Mouse (Mus musculus): ENCODE results near the gene Olfr201. TPM values are rescaled to one million over a fixed set of nuclear protein-coding genes. Genes with fewer than 3 reads are reported as not detected.
"Not testable (repeated sequence)": the region's sequence is repeated elsewhere in the genome, so short reads cannot be mapped to it uniquely, and the experiment has no call there.

Gene Olfr201
- not detected in 2 replicates for polyA plus RNA-seq (2012; ENCODE audit: insufficient read depth, insufficient read length, missing spikeins)

DNA sequence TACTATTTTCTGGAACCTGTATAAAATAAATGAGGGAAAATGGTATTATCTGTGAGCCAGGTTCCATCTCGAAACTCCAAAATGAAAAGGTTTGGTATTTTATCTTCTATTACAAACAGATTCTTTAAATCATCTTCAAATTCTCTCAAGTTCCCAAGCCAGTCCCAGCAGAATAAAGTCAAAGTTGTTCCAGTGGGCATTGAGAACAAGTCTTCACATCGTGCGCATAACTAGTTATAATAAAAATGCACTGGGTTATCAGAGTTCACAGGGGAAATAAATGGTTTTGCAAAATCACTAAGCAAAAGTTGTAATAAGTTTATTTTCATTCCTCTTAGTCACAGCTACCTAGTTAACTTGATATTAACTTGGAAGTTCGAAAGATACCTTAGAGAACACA, at the start of gene Olfr201:
Gene Olfr201, minus strand, starts transcription at position 101 of the 400 bp plus-strand sequence.
- not testable (repeated sequence) for H3K4me1 ChIP-seq (ENCODE audit: control insufficient read depth, insufficient read depth, insufficient read length, low read length); H3K27ac ChIP-seq (replicated peaks; ENCODE audit: low read depth, low read length); H3K4me3 ChIP-seq (ENCODE audit: insufficient read depth, low read depth, low read length)

- H3K4me3 ChIP-seq (ENCODE audit: insufficient read depth, low read depth, low read length), result no peak within 1 kb of the TSS
- H3K4me1 ChIP-seq (ENCODE audit: control insufficient read depth, insufficient read depth, insufficient read length, low read length), result no peaks in the 10 kb centered on the region
- H3K27ac ChIP-seq (replicated peaks; ENCODE audit: low read depth, low read length), result no peak within 1 kb of the TSS
Observed at GRCm38 (mm10) chr16:59318148-59318547, 45.7 kb upstream of the Olfr201 start, which contains the start of gene Olfr204. Gene Olfr204 (minus strand): TSS chr16:59318248.

DNA sequence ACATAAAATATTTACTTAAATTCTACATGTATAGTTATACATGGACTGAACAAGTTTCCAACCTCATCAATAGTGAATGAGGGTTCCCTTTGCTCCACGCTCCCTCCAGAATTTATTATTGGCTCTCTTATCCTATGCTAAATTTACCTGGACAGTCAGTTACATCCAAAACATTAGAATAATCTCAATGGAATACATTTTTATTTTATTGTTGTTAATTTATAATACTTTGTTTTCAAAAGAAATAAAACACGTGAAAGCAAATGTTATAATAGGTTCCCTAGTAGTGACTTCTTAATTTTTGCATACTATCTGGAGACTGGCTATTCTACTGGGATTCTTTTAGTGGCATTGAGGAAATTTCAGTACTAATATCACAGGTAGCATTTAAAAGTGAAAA, 26.1 kb upstream of the Olfr201 start, which contains the start of gene Olfr203:
Gene Olfr203, plus strand, starts transcription at position 301 of the 400 bp plus-strand sequence.
- Histone ChIP-seq H3K4me1 (ENCODE audit: control insufficient read depth, insufficient read depth, insufficient read length, low read length) (no peaks in the 10 kb centered on the region), H3K4me3 (ENCODE audit: insufficient read depth, low read depth, low read length) (no peak within 1 kb of the TSS), H3K27ac (replicated peaks; ENCODE audit: low read depth, low read length) (no peak within 1 kb of the TSS)

DNA sequence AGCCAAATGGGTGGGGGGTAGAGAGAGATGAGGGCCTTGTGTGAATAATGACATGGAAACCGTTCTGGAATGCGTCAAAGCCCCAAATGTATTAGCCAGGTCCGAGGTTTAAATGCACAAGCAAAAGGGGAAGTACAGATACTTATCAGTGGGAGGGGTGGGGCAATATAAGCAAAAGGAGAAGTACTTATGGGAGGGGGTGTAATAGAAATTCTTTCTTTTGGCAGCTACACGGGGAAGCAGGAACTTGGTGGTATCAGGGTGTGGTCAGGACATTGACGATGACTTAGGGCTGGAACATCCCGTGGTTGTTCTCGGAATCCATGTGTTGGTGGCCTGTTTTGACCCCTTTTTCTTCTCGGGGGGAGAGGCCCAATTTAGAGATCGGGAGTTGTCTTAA, 15.1 kb upstream of the Olfr201 start:
- not testable (repeated sequence) for H3K4me3 ChIP-seq (ENCODE audit: insufficient read depth, low read depth, low read length); H3K27ac ChIP-seq (replicated peaks; ENCODE audit: low read depth, low read length); H3K4me1 ChIP-seq (ENCODE audit: control insufficient read depth, insufficient read depth, insufficient read length, low read length)

DNA sequence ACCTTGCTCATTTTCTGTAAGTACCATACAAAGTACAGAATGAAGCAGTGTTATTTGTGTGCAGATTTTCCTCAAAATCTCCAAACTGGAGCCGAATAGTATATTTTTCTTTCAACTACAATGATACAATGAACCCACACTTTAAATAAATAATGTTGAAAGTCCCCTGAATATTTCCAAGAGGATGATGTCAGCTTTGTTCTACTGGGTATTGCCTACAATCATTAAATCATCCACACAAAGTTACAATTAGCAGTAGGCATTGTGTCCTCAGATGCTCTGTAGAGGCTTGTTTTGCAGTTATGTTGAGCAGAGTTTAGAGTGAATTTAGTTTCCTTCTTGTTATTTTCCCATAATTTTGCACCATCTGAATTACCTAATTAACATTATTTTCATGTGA, 14.3 kb upstream of the Olfr201 start, which contains the start of gene Olfr202:
Gene Olfr202, minus strand, starts transcription at position 101 of the 400 bp plus-strand sequence.
- Histone ChIP-seq H3K4me1 (ENCODE audit: control insufficient read depth, insufficient read depth, insufficient read length, low read length) (no peaks in the 10 kb centered on the region), H3K4me3 (ENCODE audit: insufficient read depth, low read depth, low read length) (no peak within 1 kb of the TSS), H3K27ac (replicated peaks; ENCODE audit: low read depth, low read length) (no peak within 1 kb of the TSS)

- no peaks in the 10 kb centered on the region for H3K4me1 ChIP-seq (ENCODE audit: control insufficient read depth, insufficient read depth, insufficient read length, low read length)
- no peak overlapping the region for H3K27ac ChIP-seq (replicated peaks; ENCODE audit: low read depth, low read length)
- no peak overlapping the region for H3K4me3 ChIP-seq (ENCODE audit: insufficient read depth, low read depth, low read length)
Observed at GRCm38 (mm10) chr16:59283476-59283875, 11.0 kb upstream of the Olfr201 start.

DNA sequence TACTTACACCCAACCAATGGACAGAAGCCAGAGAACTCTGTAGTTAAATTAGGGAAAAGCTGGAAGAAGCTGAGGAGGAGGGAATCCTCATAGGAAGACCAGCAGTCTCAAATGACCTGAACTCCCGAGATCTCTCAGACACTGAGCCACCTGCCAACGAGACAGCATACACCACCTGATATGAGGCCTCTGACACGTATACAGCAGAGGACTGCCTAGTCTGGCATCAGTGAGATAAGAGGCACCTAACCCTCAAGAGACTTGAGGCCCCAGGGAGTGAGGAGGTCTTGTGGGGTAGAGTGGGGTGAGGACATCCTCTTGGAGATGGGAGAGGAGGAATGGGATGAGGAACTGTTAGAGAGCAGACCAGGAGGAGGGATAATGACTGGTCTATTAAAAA, 8.1 kb upstream of the Olfr201 start:
- H3K4me3 ChIP-seq (ENCODE audit: insufficient read depth, low read depth, low read length), result no peak overlapping the region
- H3K27ac ChIP-seq (replicated peaks; ENCODE audit: low read depth, low read length), result no peak overlapping the region
- no peaks in the 10 kb centered on the region for H3K4me1 ChIP-seq (ENCODE audit: control insufficient read depth, insufficient read depth, insufficient read length, low read length)

GRCm38 (mm10) chr16:59269097-59269496, 3.3 kb downstream of the Olfr201 start:
- not testable (repeated sequence) for H3K4me1 ChIP-seq (ENCODE audit: control insufficient read depth, insufficient read depth, insufficient read length, low read length); H3K4me3 ChIP-seq (ENCODE audit: insufficient read depth, low read depth, low read length); H3K27ac ChIP-seq (replicated peaks; ENCODE audit: low read depth, low read length)

DNA sequence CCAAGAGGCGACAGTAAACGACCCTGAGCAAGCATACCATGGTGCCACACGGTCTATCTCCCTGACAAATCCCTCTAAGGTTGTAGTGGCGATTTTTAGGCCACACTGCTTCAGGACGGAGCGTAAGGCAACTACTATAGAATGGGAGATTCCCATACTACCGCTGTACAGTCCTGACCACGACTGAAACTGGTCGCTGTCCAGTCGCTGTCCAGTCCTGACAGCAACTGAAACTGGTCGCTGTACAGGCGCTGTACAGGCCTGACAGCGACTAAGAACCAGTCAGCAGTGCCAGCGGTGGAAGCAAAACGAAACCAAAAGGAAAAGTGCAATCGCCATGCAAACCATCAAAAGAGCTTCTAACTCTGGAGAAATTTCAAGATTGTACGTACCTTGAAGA, 22.7 kb downstream of the Olfr201 start:
- Histone ChIP-seq H3K4me1 (ENCODE audit: control insufficient read depth, insufficient read depth, insufficient read length, low read length) (no peaks in the 10 kb centered on the region), H3K27ac (replicated peaks; ENCODE audit: low read depth, low read length) (no peak overlapping the region), H3K4me3 (ENCODE audit: insufficient read depth, low read depth, low read length) (no peak overlapping the region)

- not testable (repeated sequence) for H3K4me1 ChIP-seq (ENCODE audit: control insufficient read depth, insufficient read depth, insufficient read length, low read length); H3K4me3 ChIP-seq (ENCODE audit: insufficient read depth, low read depth, low read length); H3K27ac ChIP-seq (replicated peaks; ENCODE audit: low read depth, low read length)
Observed at GRCm38 (mm10) chr16:59219667-59220066, 52.8 kb downstream of the Olfr201 start, which contains the start of gene Olfr199. Gene Olfr199 (minus strand): TSS chr16:59219767.

GRCm38 (mm10) chr16:59217861-59218260, 54.6 kb downstream of the Olfr201 start:
- H3K4me1 ChIP-seq (ENCODE audit: control insufficient read depth, insufficient read depth, insufficient read length, low read length); H3K27ac ChIP-seq (replicated peaks; ENCODE audit: low read depth, low read length); H3K4me3 ChIP-seq (ENCODE audit: insufficient read depth, low read depth, low read length): not testable (repeated sequence)

Other genes starting within 250 kb of the Olfr201 start
- not detected in 2 replicates for gene Olfr186, start 242.3 kb downstream of the Olfr201 start, polyA plus RNA-seq (2012; ENCODE audit: insufficient read depth, insufficient read length, missing spikeins)
- not detected in 2 replicates for gene Olfr187, start 232.9 kb downstream of the Olfr201 start, polyA plus RNA-seq (2012; ENCODE audit: insufficient read depth, insufficient read length, missing spikeins)
- not detected in 2 replicates for gene Olfr190, start 194.6 kb downstream of the Olfr201 start, polyA plus RNA-seq (2012; ENCODE audit: insufficient read depth, insufficient read length, missing spikeins)
- not detected in 2 replicates for gene Olfr191, start 182.8 kb downstream of the Olfr201 start, polyA plus RNA-seq (2012; ENCODE audit: insufficient read depth, insufficient read length, missing spikeins)
- gene Olfr193, start 160.8 kb downstream of the Olfr201 start, polyA plus RNA-seq (2012; ENCODE audit: insufficient read depth, insufficient read length, missing spikeins), result not detected in 2 replicates
- not detected in 2 replicates for gene Olfr194, start 151.6 kb downstream of the Olfr201 start, polyA plus RNA-seq (2012; ENCODE audit: insufficient read depth, insufficient read length, missing spikeins)
- gene Olfr195, start 125.6 kb downstream of the Olfr201 start, polyA plus RNA-seq (2012; ENCODE audit: insufficient read depth, insufficient read length, missing spikeins), result not detected in 2 replicates
- gene Olfr196, start 102.2 kb downstream of the Olfr201 start, polyA plus RNA-seq (2012; ENCODE audit: insufficient read depth, insufficient read length, missing spikeins), result not detected in 2 replicates
- gene Olfr198, start 69.1 kb downstream of the Olfr201 start, polyA plus RNA-seq (2012; ENCODE audit: insufficient read depth, insufficient read length, missing spikeins), result not detected in 2 replicates
- gene Olfr199, start 52.9 kb downstream of the Olfr201 start, polyA plus RNA-seq (2012; ENCODE audit: insufficient read depth, insufficient read length, missing spikeins), result not detected in 2 replicates
- not detected in 2 replicates for gene Olfr202, start 14.2 kb upstream of the Olfr201 start, polyA plus RNA-seq (2012; ENCODE audit: insufficient read depth, insufficient read length, missing spikeins)
- gene Olfr203, start 26.2 kb upstream of the Olfr201 start, polyA plus RNA-seq (2012; ENCODE audit: insufficient read depth, insufficient read length, missing spikeins), result not detected in 2 replicates
- not detected in 2 replicates for gene Olfr204, start 45.6 kb upstream of the Olfr201 start, polyA plus RNA-seq (2012; ENCODE audit: insufficient read depth, insufficient read length, missing spikeins)
- not detected in 2 replicates for gene Olfr205, start 58.5 kb upstream of the Olfr201 start, polyA plus RNA-seq (2012; ENCODE audit: insufficient read depth, insufficient read length, missing spikeins)
- not detected in 2 replicates for gene Olfr206, start 76.6 kb upstream of the Olfr201 start, polyA plus RNA-seq (2012; ENCODE audit: insufficient read depth, insufficient read length, missing spikeins)
- gene Olfr209, start 91.4 kb upstream of the Olfr201 start, polyA plus RNA-seq (2012; ENCODE audit: insufficient read depth, insufficient read length, missing spikeins), result not detected in 2 replicates
- gene Gabrr3, start 134.7 kb upstream of the Olfr201 start, polyA plus RNA-seq (2012; ENCODE audit: insufficient read depth, insufficient read length, missing spikeins), result not detected in 2 replicates
- gene Riox2, start 199.1 kb upstream of the Olfr201 start, polyA plus RNA-seq (2012; ENCODE audit: insufficient read depth, insufficient read length, missing spikeins), result 15.4 and 16.0 TPM in 2 replicates

All from brown adipose tissue, adult 24 weeks (tissue).